Mouse (Mus musculus) CH12.LX (cell line): Measurements from ENCODE around the gene Gkn3.

Source experiments
- CTCF ChIP-seq, 2 experiments: IDR thresholded peaks in 1 of 2; conservative IDR thresholded peaks in 1 of 2; 2 replicates each; pipeline ENCODE4 v1.5.1; 2011 to 2012; ENCODE audit warnings: low read depth in 2 of 2, low read length in 2 of 2, improper control_type of control experiment in 1 of 2, inconsistent platforms in 1 of 2, mild to moderate bottlenecking in 1 of 2, moderate library complexity in 1 of 2
- NRF1 ChIP-seq: IDR thresholded peaks from 2 replicates; pipeline ENCODE4 v1.6.1; 2014; ENCODE audit warnings: low read depth, mild to moderate bottlenecking, inconsistent platforms, low read length, improper control_type of control experiment, moderate library complexity
- USF1 ChIP-seq: IDR thresholded peaks from 2 replicates; pipeline ENCODE4 v1.6.1; 2014; ENCODE audit warnings: low read depth, mild to moderate bottlenecking, inconsistent platforms, low read length, improper control_type of control experiment
- USF2 ChIP-seq: conservative IDR thresholded peaks from 2 replicates; pipeline ENCODE4 v1.6.1; 2011; ENCODE audit warnings: low read depth, low read length, improper control_type of control experiment

DNA sequence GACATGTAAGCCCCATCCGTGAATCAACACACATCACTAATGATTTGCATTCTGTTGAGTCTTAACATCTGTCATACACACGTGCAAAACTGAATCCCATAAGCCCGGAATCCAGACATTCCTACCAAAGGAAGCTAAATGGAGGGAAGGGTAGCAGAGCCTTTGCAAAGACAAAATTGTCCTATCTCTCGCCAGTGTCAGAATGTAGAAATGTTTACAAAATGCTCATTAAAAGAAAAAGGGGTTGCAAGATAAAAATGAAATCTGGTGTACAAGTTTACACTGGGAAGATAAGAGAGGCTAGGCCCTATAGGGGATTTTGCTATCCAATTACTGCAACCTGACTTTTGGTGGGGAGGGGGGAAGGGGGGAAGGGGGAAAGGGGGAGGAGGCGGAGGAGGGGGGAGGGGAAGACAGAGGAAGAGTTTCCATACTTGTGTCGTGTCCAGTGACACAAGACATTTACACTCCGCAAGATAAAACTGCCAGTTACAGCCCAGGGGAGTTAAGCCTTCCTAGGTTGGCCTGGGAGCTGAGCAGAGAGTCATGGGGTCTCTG is 39.8 kb upstream of the Gkn3 start, which contains the start of gene Bmp10:
- TF ChIP-seq USF2, result no peak
- TF ChIP-seq USF1, result no peak
- TF ChIP-seq NRF1, result no peak
- no peak for TF ChIP-seq CTCF (conservative IDR thresholded peaks at IDR 0.05 in 1 of 2, IDR thresholded peaks at IDR 0.05 in 1 of 2; ENCODE audit: low read depth in 2 of 2, low read length in 2 of 2)
